In genomic region chr13:51963966-51964365, GRCm38 (mm10) we compare ENCODE assay signal across 11 mouse cellular contexts.
DNase-seq lines count a peak whose midpoint lies in the region; ATAC-seq lines count a peak whose summit lies in the region.
"Had no signal": no experiment of that assay in that cellular context is flagged by ENCODE, and none has a peak within 500 bp of the region (broad histone marks: within the 10 kb centered on the region; RNA-seq: fewer than 3 reads in every experiment).

No protein-coding gene starts in this region.

- WGBS in heart, embryonic 14.5 days, result 63% methylated on average over 6 of the region's 6 CpGs
- WGBS in midbrain, embryonic 10.5 days, result 72% methylated on average over 6 of the region's 6 CpGs
- whole genome bisulfite sequencing in midbrain, embryonic 14.5 days, result 65% methylated on average over 6 of the region's 6 CpGs
- 65% methylated on average over 6 of the region's 6 CpGs for WGBS in stomach, embryonic 16.5 days

- ATAC-seq in heart, embryonic 14.5 days (ENCODE audit: insufficient number of reproducible peaks, insufficient read depth, low FRiP score, low read depth), result no peak
- ATAC-seq in midbrain, embryonic 14.5 days (ENCODE audit: low FRiP score, low TSS enrichment), result no peak
- ATAC-seq in granulocyte monocyte progenitor cell, adult 5-6 weeks (replicated peaks; ENCODE audit: poor library complexity, severe bottlenecking), result peak; percentile 31
- no peak for ATAC-seq in stomach, embryonic 16.5 days (ENCODE audit: insufficient read depth, low FRiP score)
- ATAC-seq in erythroid progenitor cell, adult 5-6 weeks (replicated peaks; ENCODE audit: low FRiP score, poor library complexity, severe bottlenecking), result no peak

- H3K27me3 ChIP-seq in heart, embryonic 14.5 days (ENCODE audit: control insufficient read depth, insufficient read depth, low read length), result no peaks in the 10 kb centered on the region
- H3K27me3 ChIP-seq in midbrain, embryonic 10.5 days (ENCODE audit: low read depth, poor library complexity, severe bottlenecking), result peaks cover 20% of the 10 kb centered on the region; the same call in 1 of the 2 replicates
- no peaks in the 10 kb centered on the region for H3K27me3 ChIP-seq in midbrain, embryonic 14.5 days (ENCODE audit: control insufficient read depth, insufficient read depth, low read length)
- H3K27me3 ChIP-seq in stomach, embryonic 16.5 days (ENCODE audit: control insufficient read depth, insufficient read depth, low read length), result no peaks in the 10 kb centered on the region
- H3K27me3 ChIP-seq: CH12.LX; liver, embryonic 15.5 days had no signal

- H3K4me2 ChIP-seq in heart, embryonic 14.5 days (ENCODE audit: low read length), result no peak overlapping the region
- H3K4me2 ChIP-seq in midbrain, embryonic 14.5 days (ENCODE audit: low read length), result no peak overlapping the region
- H3K4me2 ChIP-seq in stomach, embryonic 16.5 days (ENCODE audit: low read depth, low read length), result no peak overlapping the region
- H3K4me2 ChIP-seq: liver, embryonic 15.5 days had no signal

- no peak overlapping the region for H3K4me3 ChIP-seq in heart, embryonic 14.5 days (ENCODE audit: control insufficient read depth in 1 of 2, insufficient read depth in 1 of 2, low read depth in 1 of 2, low read length in 2 of 2)
- H3K4me3 ChIP-seq in midbrain, embryonic 10.5 days, result no peak overlapping the region
- H3K4me3 ChIP-seq in midbrain, embryonic 14.5 days (replicated peaks; ENCODE audit: low read depth, low read length), result no peak overlapping the region
- no peak overlapping the region for H3K4me3 ChIP-seq in stomach, embryonic 16.5 days (replicated peaks; ENCODE audit: low read length)
- H3K4me3 ChIP-seq: liver, embryonic 15.5 days had no signal

- H3K9me3 ChIP-seq in heart, embryonic 14.5 days (ENCODE audit: control insufficient read depth, low read length), result no peaks in the 10 kb centered on the region
- no peaks in the 10 kb centered on the region for H3K9me3 ChIP-seq in midbrain, embryonic 10.5 days (replicated peaks)
- no peaks in the 10 kb centered on the region for H3K9me3 ChIP-seq in midbrain, embryonic 14.5 days (ENCODE audit: control insufficient read depth, low read length)
- H3K9me3 ChIP-seq in stomach, embryonic 16.5 days (replicated peaks; ENCODE audit: control insufficient read depth, low read length), result no peaks in the 10 kb centered on the region
- H3K9me3 ChIP-seq: liver, embryonic 15.5 days had no signal

- peaks cover 28 to 40% of the 10 kb centered on the region in 2 experiments for H3K4me1 ChIP-seq in heart, embryonic 14.5 days (ENCODE audit: control insufficient read depth in 2 of 2, insufficient read depth in 2 of 2, low read length in 2 of 2)
- H3K4me1 ChIP-seq in midbrain, embryonic 10.5 days, result peaks cover 34% of the 10 kb centered on the region
- 0 out of 2 replicates have a peak, but pooled peaks cover 9% of the 10 kb centered on the region for H3K4me1 ChIP-seq in midbrain, embryonic 14.5 days (ENCODE audit: control insufficient read depth, insufficient read depth, low read length)
- H3K4me1 ChIP-seq in stomach, embryonic 16.5 days (ENCODE audit: control insufficient read depth, insufficient read depth, low read length), result peaks cover 39% of the 10 kb centered on the region

- peak overlapping the region; percentile 46 to 74 for H3K27ac ChIP-seq in heart, embryonic 14.5 days (replicated peaks in 1 of 2; ENCODE audit: control insufficient read depth in 1 of 2, insufficient read depth in 1 of 2, low read depth in 2 of 2, low read length in 2 of 2)
- peak overlapping the region; percentile 71 for H3K27ac ChIP-seq in midbrain, embryonic 10.5 days (replicated peaks)
- H3K27ac ChIP-seq in midbrain, embryonic 14.5 days (replicated peaks; ENCODE audit: low read depth, low read length), result no peak overlapping the region
- peak overlapping the region; percentile 81 for H3K27ac ChIP-seq in stomach, embryonic 16.5 days (ENCODE audit: low read length)
- H3K27ac ChIP-seq: liver, embryonic 15.5 days had no signal

- no peaks in the 10 kb centered on the region for H3K36me3 ChIP-seq in heart, embryonic 14.5 days (ENCODE audit: control insufficient read depth, insufficient read depth, low read length)
- H3K36me3 ChIP-seq in midbrain, embryonic 10.5 days, result no peaks in the 10 kb centered on the region
- no peaks in the 10 kb centered on the region for H3K36me3 ChIP-seq in midbrain, embryonic 14.5 days (ENCODE audit: control insufficient read depth, insufficient read depth, low read length)
- H3K36me3 ChIP-seq in stomach, embryonic 16.5 days (ENCODE audit: control insufficient read depth, insufficient read depth, low read length), result no peaks in the 10 kb centered on the region
- H3K36me3 ChIP-seq: liver, embryonic 15.5 days had no signal

- DNase-seq in heart, adult 11 months, result no peak
- no peak for DNase-seq in midbrain, embryonic 10.5 days (ENCODE audit: low spot score)
- DNase-seq in midbrain, embryonic 14.5 days, result no peak
- DNase-seq in urinary bladder, postnatal 10 days (ENCODE audit: low spot score), result no peak
- DNase-seq: embryo, embryonic 11 days had no signal

- no peak overlapping the region for H3K9ac ChIP-seq in heart, embryonic 14.5 days (ENCODE audit: low read length)
- no peak overlapping the region for H3K9ac ChIP-seq in midbrain, embryonic 14.5 days (replicated peaks; ENCODE audit: low read length)
- H3K9ac ChIP-seq in stomach, embryonic 16.5 days (ENCODE audit: low read length), result peak overlapping the region; percentile 11; the same call in 1 of the 2 replicates
- H3K9ac ChIP-seq: liver, embryonic 15.5 days had no signal
